15 mouse cellular contexts compared by ENCODE assay signal in the genomic region with DNA sequence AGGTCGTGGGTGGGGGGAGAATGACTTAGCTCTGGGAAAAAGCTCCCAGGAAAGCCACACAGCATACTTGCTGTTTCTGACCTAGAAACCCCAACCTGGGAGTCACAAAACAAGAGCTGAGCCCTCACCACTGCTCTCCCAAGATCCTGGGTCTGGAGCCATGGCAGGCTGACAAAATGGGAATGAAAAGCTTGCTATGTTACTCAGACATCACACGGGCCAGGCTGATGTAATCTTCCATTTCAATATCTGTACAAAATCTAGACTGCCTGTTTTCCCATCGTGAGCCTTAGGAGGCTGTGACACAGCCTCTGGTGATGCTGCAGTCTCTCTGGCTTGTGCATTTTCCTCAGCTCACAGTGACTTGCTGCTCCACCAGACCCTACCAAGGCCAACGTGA.
"Had no signal": no experiment of that assay in that cellular context is flagged by ENCODE, and none has a peak within 500 bp of the region (broad histone marks: within the 10 kb centered on the region; RNA-seq: fewer than 3 reads in every experiment).

No protein-coding gene starts in this region.

- ATAC-seq: midbrain, embryonic 13.5 days; midbrain, embryonic 16.5 days had no signal

- DNase-seq: kidney, adult 9 months; kidney, postnatal 14 days; kidney, postnatal 4 days; liver, embryonic 13.5 days; lung, adult 2 months; lung, postnatal 14 days; lung, postnatal 4 days; retina, postnatal 1 day; right cerebral cortex, postnatal 25 days; thymus, adult 18-20 months; thymus, postnatal 36 days had no signal

- H3K27ac ChIP-seq: liver, embryonic 13.5 days; midbrain, embryonic 13.5 days; neural tube, embryonic 13.5 days had no signal

- H3K4me3 ChIP-seq: liver, embryonic 13.5 days; midbrain, embryonic 13.5 days; myocyte; neural tube, embryonic 13.5 days had no signal
